Mouse (Mus musculus) urinary bladder, postnatal 14 days (tissue): ENCODE measurements around the gene Ccdc113.
A peak's percentile ranks its signal among the peaks of the same experiment; 100 is the strongest.

Experiments used
- DNase-seq: peaks from one replicate; pipeline ENCODE4 v3.0.0; 2021; ENCODE audit warnings: low spot score

Ccdc113 gene

DNA sequence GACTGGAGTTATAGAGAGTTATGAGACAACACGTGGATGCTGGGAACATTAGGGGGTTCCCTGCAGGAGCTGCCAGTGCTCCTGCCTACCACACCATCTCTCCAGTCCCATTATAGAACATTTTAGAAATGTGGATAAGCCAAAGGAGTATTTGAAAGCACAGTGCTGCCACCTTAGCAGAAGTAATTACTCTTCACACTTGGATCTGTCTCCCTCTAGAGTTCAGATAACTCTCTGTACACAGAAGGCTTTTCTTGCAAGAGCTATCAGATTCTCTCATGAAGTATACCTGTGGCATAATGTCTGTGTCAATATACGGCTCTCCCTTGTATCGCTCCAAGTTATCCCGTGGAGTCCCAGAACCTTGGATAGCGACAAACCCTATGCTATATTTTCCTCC, 5.6 kb downstream of the Ccdc113 start:
- DNase-seq: no peak

DNA sequence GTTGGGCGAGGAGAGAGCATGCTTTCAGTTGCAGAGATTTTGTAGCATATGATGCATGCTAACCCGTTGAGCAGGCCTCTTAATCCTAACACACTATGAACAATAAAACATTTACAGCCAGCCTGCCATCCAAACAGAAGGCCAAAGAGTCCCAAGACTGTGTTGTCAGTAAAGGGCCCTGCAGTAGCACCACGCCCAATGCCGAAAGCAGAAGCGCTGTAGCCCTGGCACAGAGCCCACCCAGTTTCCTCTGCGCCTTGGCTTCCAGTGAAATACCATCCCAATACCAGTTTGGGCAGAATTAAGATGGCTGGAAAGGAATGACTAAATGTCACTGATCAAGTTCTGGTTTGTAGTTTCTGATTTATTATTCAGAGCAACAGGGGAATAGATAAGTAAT, 8.3 kb downstream of the Ccdc113 start:
- no peak for DNase-seq

DNA sequence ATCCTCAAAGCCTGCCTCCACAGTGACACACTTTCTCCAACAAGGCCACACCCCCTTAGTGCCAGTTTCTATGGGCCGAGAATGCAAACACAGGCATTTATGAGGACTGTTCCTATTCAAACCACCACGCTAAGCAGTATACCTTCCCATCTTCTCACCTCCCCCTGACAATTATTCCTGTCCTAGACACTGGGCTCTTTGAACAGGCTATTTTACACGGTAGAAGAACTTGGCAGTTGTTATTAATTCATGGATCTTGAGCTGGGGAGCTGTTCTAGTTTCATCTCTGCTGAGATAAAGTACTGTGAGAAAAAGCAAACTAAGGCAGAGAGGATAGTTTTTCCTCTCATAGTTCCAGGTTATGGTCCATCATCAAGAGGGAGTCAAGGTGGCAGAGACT, 9.2 kb downstream of the Ccdc113 start:
- no peak for DNase-seq

DNA sequence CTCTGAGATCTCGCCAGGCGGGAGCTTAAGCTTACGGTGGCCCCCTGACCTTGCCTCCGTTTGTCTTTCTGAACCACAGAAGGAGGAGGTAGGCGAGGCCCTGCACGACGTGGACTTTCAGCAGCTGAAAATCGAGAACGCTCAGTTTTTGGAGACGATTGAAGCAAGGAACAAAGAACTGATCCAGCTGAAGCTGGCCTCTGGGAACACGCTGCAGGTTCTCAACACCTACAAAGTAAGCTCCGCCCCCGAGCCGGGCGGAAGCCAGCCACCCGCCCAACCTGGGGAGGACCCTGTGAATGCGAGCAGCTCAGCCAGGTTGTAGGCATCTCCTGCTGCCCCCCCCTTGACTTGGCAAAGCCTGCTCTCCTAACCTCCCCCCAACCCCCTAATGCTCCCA, 11.9 kb downstream of the Ccdc113 start:
- DNase-seq: no peak

GRCm38 (mm10) chr8:95546986-95547385, 13.1 kb downstream of the Ccdc113 start:
- DNase-seq: no peak

DNA sequence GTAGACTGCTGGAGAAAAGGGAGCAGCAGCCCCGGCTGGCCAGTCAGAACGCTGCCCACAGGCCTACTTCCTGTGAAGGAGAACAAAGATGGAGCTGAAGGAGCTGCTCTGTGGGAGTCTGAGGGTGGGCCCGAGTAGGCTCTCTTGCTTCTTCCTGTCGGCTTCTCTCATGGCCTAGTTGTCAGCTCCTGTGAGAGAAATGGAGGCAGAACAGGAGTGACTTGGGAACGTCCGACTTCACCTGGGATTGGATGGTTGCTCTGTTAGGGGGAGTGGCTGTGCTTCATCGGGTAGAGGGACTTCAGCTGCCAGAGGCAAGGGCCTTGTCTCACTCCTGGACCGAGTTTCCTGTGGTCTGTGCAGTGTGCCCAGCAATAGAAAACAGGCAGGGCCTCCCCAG, 14.0 kb downstream of the Ccdc113 start:
- no peak for DNase-seq

GRCm38 (mm10) chr8:95549871-95550829, 16.3 kb downstream of the Ccdc113 start:
- no peak for DNase-seq

DNA sequence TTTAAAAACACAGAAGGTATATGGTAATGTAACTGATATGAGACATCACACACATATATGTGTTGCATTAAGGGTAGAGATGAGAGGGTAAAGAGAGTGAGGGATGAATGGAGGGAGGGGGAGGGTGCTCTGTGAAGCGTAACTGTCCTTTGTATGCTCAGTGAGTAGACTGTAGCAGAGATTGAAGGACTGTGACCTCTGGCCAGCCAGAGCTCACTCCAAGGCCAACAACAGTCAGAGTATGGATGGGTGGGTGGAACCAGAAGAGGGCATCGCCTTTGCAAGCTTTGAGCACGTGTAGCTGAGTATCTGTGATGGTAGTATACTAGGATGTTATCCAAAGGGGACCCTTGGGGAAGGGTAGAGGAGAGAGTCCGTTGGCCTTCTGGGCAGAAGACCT, 17.7 kb downstream of the Ccdc113 start:
- DNase-seq: no peak

DNA sequence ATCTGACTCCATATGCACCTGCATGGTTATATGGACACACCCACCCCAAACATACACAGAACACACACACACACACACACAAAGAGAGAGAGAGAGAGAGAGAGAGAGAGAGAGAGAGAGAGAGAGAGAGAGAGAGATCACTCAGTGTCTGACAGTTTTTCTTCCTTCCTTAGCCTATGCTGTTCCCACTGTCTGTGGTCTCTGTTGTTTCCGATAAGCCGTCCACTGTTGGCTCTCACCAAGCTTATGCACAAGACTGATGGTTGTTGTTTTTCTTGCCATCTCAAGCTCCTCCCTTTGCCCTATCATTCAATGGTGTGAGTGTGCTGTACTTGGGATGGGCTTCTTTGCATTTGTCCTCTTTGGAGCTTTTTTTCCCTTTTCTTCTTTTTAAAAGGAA, 22.1 kb downstream of the Ccdc113 start:
- DNase-seq: no peak

- no peak for DNase-seq
Measured at GRCm38 (mm10) chr8:95566217-95566616, 32.3 kb downstream of the Ccdc113 start.

DNA sequence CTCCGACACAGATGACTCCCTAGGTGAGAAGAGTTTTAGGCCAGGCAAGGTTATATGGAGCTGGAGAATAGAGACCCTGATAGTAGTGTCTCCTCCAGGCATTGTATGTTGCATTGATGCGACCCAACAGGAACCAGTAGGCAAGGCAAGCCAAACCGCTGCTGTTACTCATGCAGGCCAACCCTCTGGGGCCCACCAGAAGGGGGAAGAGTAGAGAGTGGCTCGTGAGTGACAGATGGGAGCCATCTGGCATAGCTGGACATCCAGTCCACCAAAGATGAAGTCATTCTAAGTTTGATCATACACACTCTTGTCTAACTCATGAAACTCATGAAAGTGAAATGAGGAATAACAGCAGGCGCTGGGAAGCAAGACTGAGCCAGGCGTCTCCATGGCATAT, 32.9 kb downstream of the Ccdc113 start:
- no peak for DNase-seq

DNA sequence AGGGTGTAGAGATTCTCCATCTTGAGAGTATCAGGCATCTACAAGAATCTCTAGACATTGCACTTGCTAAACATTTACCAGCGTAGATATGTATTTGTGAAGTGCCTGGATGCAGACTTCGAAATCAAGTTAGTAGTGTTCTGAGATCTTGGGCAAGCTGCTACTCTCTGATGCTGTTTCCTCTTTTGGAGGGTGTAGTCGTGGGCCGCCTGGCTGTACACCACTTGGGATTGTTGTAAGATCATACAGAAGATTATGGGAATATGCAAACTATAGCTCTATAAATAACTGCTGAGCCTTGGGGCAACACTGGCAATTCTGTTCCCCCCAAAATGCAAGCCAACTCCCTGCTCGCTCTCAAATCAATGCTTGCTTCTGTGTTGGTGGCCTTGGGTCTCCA, 39.3 kb downstream of the Ccdc113 start:
- DNase-seq: no peak

DNA sequence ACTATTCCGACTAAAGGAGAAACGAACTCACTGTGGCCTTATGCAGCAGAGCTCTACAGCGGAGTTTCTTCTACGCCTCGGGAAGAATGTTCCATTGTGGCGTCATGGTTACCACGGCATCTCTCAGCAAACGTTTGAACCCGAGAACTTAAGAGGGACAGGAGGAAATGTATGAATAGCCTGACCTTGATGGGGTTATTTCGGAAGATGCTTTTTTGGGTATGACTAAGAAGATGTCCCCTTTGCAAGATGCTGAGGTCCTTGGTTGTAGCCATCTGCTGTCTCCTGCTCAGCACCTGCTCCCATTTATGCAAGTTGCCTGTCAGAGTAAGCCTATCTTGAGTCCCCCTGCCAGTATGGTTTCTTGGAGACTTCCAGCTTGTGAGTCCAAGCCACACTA, 42.4 kb downstream of the Ccdc113 start, which contains the start of gene Prss54:
Prss54 (minus strand) TSS at position 101 of the 400 bp plus-strand sequence.
- no peak for DNase-seq

GRCm38 (mm10) chr8:95587339-95587738, 53.5 kb downstream of the Ccdc113 start:
- no peak for DNase-seq

DNA sequence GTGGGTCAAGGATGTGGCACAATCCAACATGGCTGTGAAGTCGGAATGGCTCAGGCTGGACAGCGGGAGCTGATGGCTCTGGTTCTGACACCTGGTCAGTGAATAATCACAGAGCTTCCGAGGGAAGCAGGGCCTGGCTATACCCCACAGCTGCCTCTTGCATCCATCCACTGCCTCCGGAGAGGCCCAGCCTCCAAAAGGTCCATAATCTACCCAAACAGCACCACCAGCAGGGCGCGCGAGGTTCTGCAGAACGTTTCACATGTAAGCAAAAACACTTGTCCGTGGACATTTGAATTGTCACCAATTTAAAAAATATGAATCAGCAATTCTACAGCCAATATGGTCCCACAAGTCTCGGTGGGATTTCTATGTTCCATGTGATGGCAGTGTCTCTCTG, 55.4 kb downstream of the Ccdc113 start:
- DNase-seq: no peak

DNA sequence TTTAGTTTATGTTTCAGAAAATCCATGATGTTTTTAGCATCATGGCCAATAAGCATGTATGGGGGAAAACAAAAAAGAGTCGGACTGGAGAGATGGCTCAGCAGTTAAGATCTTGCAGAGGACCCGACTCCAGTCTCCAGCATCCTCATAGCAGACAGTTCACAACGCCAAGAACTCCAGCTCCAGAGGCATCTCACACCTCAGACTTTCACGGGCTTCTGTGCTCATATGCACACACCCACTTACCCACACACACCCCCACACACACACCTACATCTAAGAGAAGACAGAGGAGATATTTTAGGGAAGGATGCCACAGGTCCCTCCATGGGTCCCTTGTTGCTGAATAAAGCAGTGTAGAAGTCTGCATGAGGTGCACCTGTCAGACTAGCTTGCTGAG, 56.7 kb downstream of the Ccdc113 start:
- no peak for DNase-seq

DNA sequence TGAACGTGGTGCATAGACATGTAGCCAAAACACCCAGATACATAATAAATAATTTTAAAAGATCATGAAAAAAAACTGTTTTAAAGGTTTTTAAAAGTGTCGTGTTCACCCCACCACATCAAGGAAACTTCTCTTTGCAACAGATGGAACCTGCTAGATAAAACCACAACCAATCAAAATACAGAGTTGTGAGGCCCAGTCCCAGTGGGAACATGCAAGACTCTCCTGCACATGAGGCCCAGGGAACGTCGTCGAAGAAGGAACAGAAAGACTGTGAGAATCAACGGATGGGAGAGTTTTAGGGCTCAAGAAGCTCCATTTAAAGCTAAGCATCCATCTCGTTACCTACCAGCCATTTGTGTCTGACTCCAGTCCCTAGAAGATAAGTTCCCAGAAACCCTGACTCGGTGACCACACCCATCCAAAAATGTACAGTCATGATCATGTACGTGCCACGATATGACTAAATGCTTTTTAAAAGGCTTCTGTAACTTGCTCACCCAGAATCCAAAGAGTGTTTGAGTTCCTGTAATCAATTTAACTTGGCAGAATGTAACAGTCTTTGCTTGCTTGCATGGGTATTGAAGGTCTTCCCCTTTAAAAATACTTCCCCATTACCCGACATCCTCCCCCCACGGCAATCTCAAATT, 58.4 kb downstream of the Ccdc113 start:
- DNase-seq: no peak

DNA sequence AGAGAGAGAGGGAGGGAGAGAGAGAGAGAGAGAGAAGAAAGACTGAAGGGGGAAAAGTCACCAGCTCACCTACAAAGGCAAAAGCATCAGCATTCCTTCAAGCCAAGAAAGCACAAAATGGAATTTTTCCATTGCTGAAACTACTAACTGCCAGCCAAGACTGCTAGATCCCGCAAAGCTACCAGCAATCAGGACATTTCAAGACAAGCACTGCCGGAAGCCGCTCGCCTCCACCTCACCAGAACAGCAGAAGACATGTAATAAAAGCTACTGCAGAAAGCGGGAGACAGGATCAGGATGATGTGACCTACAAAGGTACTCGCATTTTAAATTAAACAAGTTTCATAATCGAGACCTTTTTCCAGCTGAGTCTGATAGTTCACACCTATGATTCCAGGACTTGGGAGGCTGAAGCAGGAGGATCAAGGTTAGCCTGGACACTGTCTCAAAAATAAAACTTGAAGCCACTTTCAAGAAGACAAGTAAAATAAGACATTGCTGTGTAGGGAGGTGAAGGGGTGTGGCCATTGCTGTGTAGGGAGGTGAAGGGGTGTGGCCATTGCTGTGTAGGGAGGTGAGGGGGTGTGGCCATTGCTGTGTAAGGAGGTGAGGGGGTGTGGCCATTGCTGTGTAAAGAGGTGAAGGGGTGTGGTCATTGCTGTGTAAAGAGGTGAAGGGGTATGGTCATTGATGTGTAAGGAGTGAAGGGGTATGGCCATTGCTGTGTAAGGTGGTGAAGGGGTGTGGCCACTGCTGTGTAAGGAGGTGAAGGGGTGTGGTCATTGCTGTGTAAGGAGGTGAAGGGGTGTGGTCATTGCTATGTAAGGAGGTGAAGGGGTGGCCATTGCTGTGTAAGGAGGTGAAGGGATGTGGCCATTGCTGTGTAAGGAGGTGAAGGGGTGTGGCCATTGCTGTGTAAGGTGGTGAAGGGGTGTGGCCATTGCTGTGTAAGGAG, 59.8 kb downstream of the Ccdc113 start:
- no peak for DNase-seq

DNA sequence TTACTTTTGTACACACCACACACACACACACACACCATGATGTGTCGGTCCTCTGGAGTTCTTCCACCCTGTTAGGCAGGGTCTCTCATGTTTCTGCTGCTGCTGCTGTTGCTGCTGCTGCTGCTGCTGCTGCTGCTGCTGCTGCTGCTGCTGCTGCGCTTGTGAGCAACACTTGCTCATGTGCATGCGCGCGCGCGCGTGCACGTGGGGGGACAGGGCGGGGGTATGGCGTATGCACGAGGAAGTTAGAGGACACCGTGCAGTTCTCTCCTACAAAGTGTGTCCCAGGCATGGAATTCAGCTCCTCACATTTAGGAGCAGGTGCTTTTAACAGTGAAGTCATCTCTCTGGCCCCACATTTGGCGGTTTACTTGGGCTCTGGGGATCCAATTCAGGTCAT, 61.2 kb downstream of the Ccdc113 start:
- no peak for DNase-seq

DNA sequence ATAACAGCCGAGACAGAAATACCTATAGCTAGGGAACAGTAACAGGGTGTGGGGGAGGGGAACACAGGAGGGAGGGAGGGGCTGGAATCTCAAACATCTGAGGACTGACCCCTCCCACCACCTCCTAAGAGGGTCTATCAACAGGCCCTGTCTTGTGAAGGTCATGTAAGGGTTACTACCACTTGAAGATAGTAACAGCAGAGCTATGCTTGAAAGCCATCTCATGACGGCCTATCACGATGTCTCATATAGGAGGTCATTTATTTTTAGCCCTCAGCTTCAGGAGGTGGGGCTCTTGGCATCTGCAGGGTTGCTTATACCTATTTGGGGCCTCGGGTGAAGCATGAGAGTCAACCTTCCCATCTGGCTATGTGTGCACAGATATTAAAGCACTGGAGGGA, 63.0 kb downstream of the Ccdc113 start:
- DNase-seq: no peak

DNA sequence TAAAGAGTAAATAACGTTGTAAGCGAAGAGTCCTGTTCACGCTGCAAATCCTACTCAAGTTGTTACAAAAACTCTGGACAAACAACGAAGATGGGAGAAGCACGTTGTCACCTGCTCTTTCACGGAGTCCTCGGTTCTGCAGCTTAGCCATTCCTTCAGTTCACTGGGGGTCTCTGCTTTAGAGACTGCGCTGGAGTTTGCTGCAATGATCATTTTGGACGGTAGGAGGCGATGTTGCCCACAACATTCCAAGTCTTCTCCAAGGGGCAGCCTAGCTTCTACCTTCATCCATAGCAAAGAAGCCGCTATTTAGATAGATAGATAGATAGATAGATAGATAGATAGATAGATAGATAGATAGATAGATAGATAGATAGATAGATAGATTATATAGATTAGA, 66.0 kb downstream of the Ccdc113 start:
- peak; percentile 44 for DNase-seq

DNA sequence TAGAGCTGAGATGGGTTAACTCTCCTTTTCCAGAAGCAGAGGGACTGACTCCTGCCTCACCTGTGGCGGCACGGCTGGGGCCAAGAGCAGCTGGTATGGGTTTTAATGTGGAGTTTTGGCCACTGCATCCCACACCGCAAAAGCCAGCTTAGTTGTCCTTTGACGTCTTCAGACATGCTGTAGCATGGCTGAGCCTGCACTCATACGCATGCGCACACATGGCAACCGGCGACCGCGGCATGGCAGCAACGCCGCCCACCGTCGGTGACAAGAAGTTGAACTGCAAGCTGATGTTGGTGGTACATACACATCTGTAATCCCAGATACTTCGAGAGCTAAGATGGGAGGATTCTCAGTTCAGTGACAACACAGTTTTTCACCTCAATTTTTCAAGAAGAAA, 67.4 kb downstream of the Ccdc113 start:
- no peak for DNase-seq
